Mouse (Mus musculus): Measurements from ENCODE around the gene E2f4. TPM values are rescaled to one million over a fixed set of nuclear protein-coding genes. Genes with fewer than 3 reads are reported as not detected.
A peak's percentile ranks its signal among the peaks of the same experiment; 100 is the strongest.

The E2f4 gene
- polyA plus RNA-seq, 1 experiment from 2014 or later = 37.3 TPM

- Histone ChIP-seq H3K4me3 (ENCODE audit: low read length) (peak overlapping the region; percentile 51), H3K4me1 (ENCODE audit: control insufficient read depth, insufficient read depth, low read depth, low read length) (peaks cover 22% of the 10 kb centered on the region), H3K4me2 (ENCODE audit: low read length) (peak overlapping the region; percentile 95), H3K9ac (ENCODE audit: low read depth, low read length) (peak overlapping the region; percentile 72), H3K27ac (ENCODE audit: low read depth, low read length) (no peak overlapping the region), H3K36me3 (ENCODE audit: control insufficient read depth, insufficient read depth, low read length) (peaks cover 4% of the 10 kb centered on the region), H3K27me3 (replicated peaks; ENCODE audit: control insufficient read depth, insufficient read depth, low read length) (peaks cover 46% of the 10 kb centered on the region), H3K9me3 (ENCODE audit: control insufficient read depth, low read length) (no peaks in the 10 kb centered on the region)
- peak; percentile 61 for ATAC-seq
- WGBS = 4% methylated on average over 24 of the region's 30 CpGs
Measured at GRCm38 (mm10) chr8:105276292-105277120, 21.0 kb upstream of the E2f4 start.

DNA sequence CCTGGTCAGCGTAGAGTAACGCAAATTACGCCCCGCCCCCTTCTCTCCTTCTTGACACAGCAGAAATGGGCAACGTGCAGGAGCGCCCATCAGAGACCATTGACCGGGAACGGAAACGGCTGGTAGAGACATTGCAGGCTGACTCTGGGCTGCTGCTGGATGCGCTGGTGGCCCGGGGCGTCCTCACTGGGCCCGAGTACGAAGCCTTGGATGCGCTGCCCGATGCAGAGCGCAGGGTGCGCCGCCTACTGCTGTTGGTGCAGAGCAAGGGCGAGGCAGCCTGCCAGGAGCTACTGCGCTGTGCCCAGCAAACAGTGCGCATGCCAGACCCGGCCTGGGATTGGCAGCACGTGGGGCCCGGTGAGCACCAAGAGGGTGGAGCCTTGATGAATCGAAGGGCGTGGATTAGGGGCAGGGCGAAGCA lies 18.5 kb upstream of the E2f4 start:
- H3K27ac ChIP-seq (ENCODE audit: low read depth, low read length) = no peak overlapping the region
- WGBS = 3% methylated on average over 28 of the region's 28 CpGs
- peak overlapping the region; percentile 1; the same call in 1 of the 2 replicates for H3K9ac ChIP-seq (ENCODE audit: low read depth, low read length)
- H3K36me3 ChIP-seq (ENCODE audit: control insufficient read depth, insufficient read depth, low read length) = peaks cover 18% of the 10 kb centered on the region
- peak; percentile 56 for ATAC-seq
- H3K27me3 ChIP-seq (replicated peaks; ENCODE audit: control insufficient read depth, insufficient read depth, low read length) = peaks cover 25% of the 10 kb centered on the region
- H3K4me1 ChIP-seq (ENCODE audit: control insufficient read depth, insufficient read depth, low read depth, low read length) = peaks cover 22% of the 10 kb centered on the region
- no peak overlapping the region for H3K4me3 ChIP-seq (ENCODE audit: low read length)
- H3K9me3 ChIP-seq (ENCODE audit: control insufficient read depth, low read length) = no peaks in the 10 kb centered on the region
- H3K4me2 ChIP-seq (ENCODE audit: low read length) = peak overlapping the region; percentile 47

DNA sequence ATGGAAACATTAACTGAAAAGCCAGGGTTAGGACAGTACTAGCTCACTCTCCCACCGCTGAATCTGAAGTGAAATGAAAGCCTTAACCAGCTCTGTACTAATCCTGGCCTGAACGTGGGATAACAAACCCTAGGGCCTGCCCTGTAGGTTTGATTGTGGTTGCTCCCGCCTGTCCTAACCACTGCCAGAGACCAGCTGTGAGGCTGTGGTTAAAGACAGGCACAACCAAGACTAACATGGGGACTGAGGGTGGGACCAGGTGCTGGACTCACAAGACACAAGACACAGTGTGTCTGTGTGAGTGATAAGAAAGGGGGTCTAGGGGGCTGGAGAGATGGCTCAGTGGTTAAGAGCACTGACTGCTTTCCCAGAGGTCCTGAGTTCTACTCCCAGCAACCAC lies 16.9 kb upstream of the E2f4 start:
- H3K27me3 ChIP-seq (replicated peaks; ENCODE audit: control insufficient read depth, insufficient read depth, low read length) = peaks cover 14% of the 10 kb centered on the region
- H3K9me3 ChIP-seq (ENCODE audit: control insufficient read depth, low read length) = no peaks in the 10 kb centered on the region
- no peak overlapping the region for H3K4me2 ChIP-seq (ENCODE audit: low read length)
- ATAC-seq = no peak
- no peak overlapping the region for H3K27ac ChIP-seq (ENCODE audit: low read depth, low read length)
- peaks cover 22% of the 10 kb centered on the region for H3K4me1 ChIP-seq (ENCODE audit: control insufficient read depth, insufficient read depth, low read depth, low read length)
- no peak overlapping the region for H3K4me3 ChIP-seq (ENCODE audit: low read length)
- peaks cover 21% of the 10 kb centered on the region for H3K36me3 ChIP-seq (ENCODE audit: control insufficient read depth, insufficient read depth, low read length)
- WGBS = 79% methylated on average over 3 of the region's 3 CpGs
- no peak overlapping the region for H3K9ac ChIP-seq (ENCODE audit: low read depth, low read length)

DNA sequence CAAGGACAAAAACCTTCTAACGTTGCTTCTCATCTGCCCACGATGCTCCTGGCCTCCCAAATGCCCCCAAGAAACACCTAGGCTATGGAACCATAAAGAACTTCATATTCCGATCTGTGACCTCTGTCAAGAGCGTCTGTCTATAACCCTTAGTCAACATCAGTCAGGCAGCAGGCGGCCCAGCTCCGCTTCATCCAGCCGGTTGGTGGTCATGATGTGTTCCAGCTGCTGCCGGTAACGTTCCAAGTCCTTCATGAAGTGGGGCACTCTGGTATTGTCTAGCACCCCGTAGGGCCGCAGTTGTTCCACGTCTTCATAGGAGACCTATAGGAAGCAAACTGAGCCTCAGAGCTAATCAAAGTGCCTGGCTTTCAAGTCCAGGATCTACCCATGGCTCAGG lies 15.6 kb upstream of the E2f4 start:
- 92% methylated on average over 12 of the region's 12 CpGs for WGBS
- no peak for ATAC-seq
- Histone ChIP-seq H3K9ac (ENCODE audit: low read depth, low read length) (no peak overlapping the region), H3K4me1 (ENCODE audit: control insufficient read depth, insufficient read depth, low read depth, low read length) (peaks cover 23% of the 10 kb centered on the region), H3K27ac (ENCODE audit: low read depth, low read length) (no peak overlapping the region), H3K4me2 (ENCODE audit: low read length) (no peak overlapping the region), H3K36me3 (ENCODE audit: control insufficient read depth, insufficient read depth, low read length) (peaks cover 21% of the 10 kb centered on the region), H3K27me3 (replicated peaks; ENCODE audit: control insufficient read depth, insufficient read depth, low read length) (peaks cover 12% of the 10 kb centered on the region), H3K9me3 (ENCODE audit: control insufficient read depth, low read length) (no peaks in the 10 kb centered on the region), H3K4me3 (ENCODE audit: low read length) (no peak overlapping the region)

- 94% methylated on average over 4 of the region's 4 CpGs for WGBS
- Histone ChIP-seq H3K9ac (ENCODE audit: low read depth, low read length) (no peak overlapping the region), H3K36me3 (ENCODE audit: control insufficient read depth, insufficient read depth, low read length) (peaks cover 21% of the 10 kb centered on the region), H3K4me2 (ENCODE audit: low read length) (no peak overlapping the region), H3K27me3 (replicated peaks; ENCODE audit: control insufficient read depth, insufficient read depth, low read length) (peaks cover 8% of the 10 kb centered on the region), H3K4me3 (ENCODE audit: low read length) (no peak overlapping the region), H3K9me3 (ENCODE audit: control insufficient read depth, low read length) (no peaks in the 10 kb centered on the region), H3K27ac (ENCODE audit: low read depth, low read length) (no peak overlapping the region), H3K4me1 (ENCODE audit: control insufficient read depth, insufficient read depth, low read depth, low read length) (peaks cover 25% of the 10 kb centered on the region)
- ATAC-seq = no peak
Measured at GRCm38 (mm10) chr8:105282239-105282638, 15.2 kb upstream of the E2f4 start.

GRCm38 (mm10) chr8:105283074-105283473 lies 14.4 kb upstream of the E2f4 start:
- Histone ChIP-seq H3K9ac (ENCODE audit: low read depth, low read length) (no peak overlapping the region), H3K36me3 (ENCODE audit: control insufficient read depth, insufficient read depth, low read length) (peaks cover 21% of the 10 kb centered on the region), H3K9me3 (ENCODE audit: control insufficient read depth, low read length) (no peaks in the 10 kb centered on the region), H3K4me3 (ENCODE audit: low read length) (no peak overlapping the region), H3K4me1 (ENCODE audit: control insufficient read depth, insufficient read depth, low read depth, low read length) (peaks cover 28% of the 10 kb centered on the region), H3K27ac (ENCODE audit: low read depth, low read length) (no peak overlapping the region), H3K27me3 (replicated peaks; ENCODE audit: control insufficient read depth, insufficient read depth, low read length) (peaks cover 7% of the 10 kb centered on the region), H3K4me2 (ENCODE audit: low read length) (no peak overlapping the region)
- 31% methylated on average over 23 of the region's 23 CpGs for WGBS
- no peak for ATAC-seq

GRCm38 (mm10) chr8:105285514-105285913 lies 11.9 kb upstream of the E2f4 start:
- Histone ChIP-seq H3K27me3 (replicated peaks; ENCODE audit: control insufficient read depth, insufficient read depth, low read length) (no peaks in the 10 kb centered on the region), H3K36me3 (ENCODE audit: control insufficient read depth, insufficient read depth, low read length) (peaks cover 17% of the 10 kb centered on the region), H3K4me1 (ENCODE audit: control insufficient read depth, insufficient read depth, low read depth, low read length) (peaks cover 31% of the 10 kb centered on the region), H3K9ac (ENCODE audit: low read depth, low read length) (no peak overlapping the region), H3K27ac (ENCODE audit: low read depth, low read length) (no peak overlapping the region), H3K4me2 (ENCODE audit: low read length) (no peak overlapping the region), H3K9me3 (ENCODE audit: control insufficient read depth, low read length) (no peaks in the 10 kb centered on the region), H3K4me3 (ENCODE audit: low read length) (no peak overlapping the region)
- 46% methylated on average over 12 of the region's 12 CpGs for WGBS
- ATAC-seq = no peak

- no peaks in the 10 kb centered on the region for H3K9me3 ChIP-seq (ENCODE audit: control insufficient read depth, low read length)
- H3K27me3 ChIP-seq (replicated peaks; ENCODE audit: control insufficient read depth, insufficient read depth, low read length) = no peaks in the 10 kb centered on the region
- H3K4me3 ChIP-seq (ENCODE audit: low read length) = no peak overlapping the region
- no peak for ATAC-seq
- WGBS = 78% methylated on average over 4 of the region's 4 CpGs
- H3K9ac ChIP-seq (ENCODE audit: low read depth, low read length) = no peak overlapping the region; the same call in 1 of the 2 replicates
- peak overlapping the region; percentile 74 for H3K4me2 ChIP-seq (ENCODE audit: low read length)
- H3K36me3 ChIP-seq (ENCODE audit: control insufficient read depth, insufficient read depth, low read length) = peaks cover 14% of the 10 kb centered on the region; the same call in 1 of the 2 replicates
- no peak overlapping the region for H3K27ac ChIP-seq (ENCODE audit: low read depth, low read length)
- H3K4me1 ChIP-seq (ENCODE audit: control insufficient read depth, insufficient read depth, low read depth, low read length) = peaks cover 37% of the 10 kb centered on the region
Measured at GRCm38 (mm10) chr8:105286907-105287306, 10.6 kb upstream of the E2f4 start.

DNA sequence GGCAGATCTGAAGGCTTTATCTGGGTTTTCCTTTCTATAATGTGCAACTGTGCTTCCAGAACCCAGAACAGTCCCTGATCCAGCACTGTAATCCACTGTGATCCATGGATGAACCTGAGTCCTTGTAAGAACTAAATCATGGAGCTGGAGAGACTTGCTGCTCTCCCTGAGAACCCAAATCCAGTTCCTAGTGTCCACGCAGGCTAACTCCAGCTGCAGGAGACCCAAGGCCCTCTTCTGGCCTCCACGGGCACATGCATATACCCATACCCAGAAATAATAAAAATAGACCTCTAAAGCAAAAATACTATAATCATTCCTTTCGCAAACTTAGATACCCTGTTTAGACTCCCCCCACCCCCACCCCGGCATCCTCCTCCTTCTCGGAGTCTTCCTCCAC lies 9.2 kb upstream of the E2f4 start:
- Histone ChIP-seq H3K27ac (ENCODE audit: low read depth, low read length) (no peak overlapping the region; the same call in 1 of the 2 replicates), H3K4me2 (ENCODE audit: low read length) (peak overlapping the region; percentile 74), H3K4me3 (ENCODE audit: low read length) (peak overlapping the region; percentile 49), H3K36me3 (ENCODE audit: control insufficient read depth, insufficient read depth, low read length) (peaks cover 3% of the 10 kb centered on the region; the same call in 1 of the 2 replicates), H3K4me1 (ENCODE audit: control insufficient read depth, insufficient read depth, low read depth, low read length) (peaks cover 37% of the 10 kb centered on the region), H3K9ac (ENCODE audit: low read depth, low read length) (peak overlapping the region; percentile 63; the same call in 1 of the 2 replicates), H3K9me3 (ENCODE audit: control insufficient read depth, low read length) (no peaks in the 10 kb centered on the region), H3K27me3 (replicated peaks; ENCODE audit: control insufficient read depth, insufficient read depth, low read length) (no peaks in the 10 kb centered on the region)
- ATAC-seq = no peak
- 76% methylated on average over 5 of the region's 5 CpGs for WGBS

Measured in hindbrain, embryonic 16.5 days (tissue).